Mouse (Mus musculus): ENCODE results near the gene Runx3. TPM values are rescaled to one million over a fixed set of nuclear protein-coding genes. Genes with fewer than 3 reads are reported as not detected.
"Not testable (repeated sequence)": the region's sequence is repeated elsewhere in the genome, so short reads cannot be mapped to it uniquely, and the experiment has no call there.

Runx3 gene
- total RNA-seq, 2 experiments from 2014 or later, result not detected

- DNase-seq (ENCODE audit: low spot score in 2 of 2), result no peak
These were observed 47.5 kb downstream of the Runx3 start for GRCm38 (mm10) chr4:135167816-135168527.

- DNase-seq (ENCODE audit: low spot score in 2 of 2), result no peak
These were observed 48.6 kb downstream of the Runx3 start for GRCm38 (mm10) chr4:135169096-135169495.

GRCm38 (mm10) chr4:135169501-135169900 is 49.0 kb downstream of the Runx3 start:
- no peak for DNase-seq (ENCODE audit: low spot score in 2 of 2)

GRCm38 (mm10) chr4:135171304-135171875 is 50.9 kb downstream of the Runx3 start:
- no peak for DNase-seq (ENCODE audit: low spot score in 2 of 2)

- DNase-seq (ENCODE audit: low spot score in 2 of 2), result no peak
These were observed 55.1 kb downstream of the Runx3 start for GRCm38 (mm10) chr4:135175406-135176120.

- DNase-seq (ENCODE audit: low spot score in 2 of 2), result no peak
These were observed 57.1 kb downstream of the Runx3 start for GRCm38 (mm10) chr4:135177568-135177967.

GRCm38 (mm10) chr4:135179077-135179481 is 58.6 kb downstream of the Runx3 start:
- no peak for DNase-seq (ENCODE audit: low spot score in 2 of 2)

- no peak for DNase-seq (ENCODE audit: low spot score in 2 of 2)
These were observed 61.4 kb downstream of the Runx3 start for GRCm38 (mm10) chr4:135181819-135182218.

GRCm38 (mm10) chr4:135184277-135184676 is 63.8 kb downstream of the Runx3 start:
- DNase-seq (ENCODE audit: low spot score in 2 of 2), result not testable (repeated sequence)

GRCm38 (mm10) chr4:135189452-135190008 is 69.1 kb downstream of the Runx3 start:
- no peak for DNase-seq (ENCODE audit: low spot score in 2 of 2)

GRCm38 (mm10) chr4:135190364-135190763 is 69.9 kb downstream of the Runx3 start:
- DNase-seq (ENCODE audit: low spot score in 2 of 2), result no peak

GRCm38 (mm10) chr4:135191185-135191584 is 70.7 kb downstream of the Runx3 start:
- no peak for DNase-seq (ENCODE audit: low spot score in 2 of 2)

GRCm38 (mm10) chr4:135191604-135192003 is 71.2 kb downstream of the Runx3 start:
- DNase-seq (ENCODE audit: low spot score in 2 of 2), result no peak

- no peak for DNase-seq (ENCODE audit: low spot score in 2 of 2)
These were observed 72.4 kb downstream of the Runx3 start for GRCm38 (mm10) chr4:135192841-135193240.

- no peak for DNase-seq (ENCODE audit: low spot score in 2 of 2)
These were observed 77.4 kb downstream of the Runx3 start for GRCm38 (mm10) chr4:135197857-135198256.

GRCm38 (mm10) chr4:135201771-135202170 is 81.3 kb downstream of the Runx3 start:
- no peak for DNase-seq (ENCODE audit: low spot score in 2 of 2)

GRCm38 (mm10) chr4:135203279-135203678 is 82.8 kb downstream of the Runx3 start:
- no peak for DNase-seq (ENCODE audit: low spot score in 2 of 2)

- no peak for DNase-seq (ENCODE audit: low spot score in 2 of 2)
These were observed 83.5 kb downstream of the Runx3 start for GRCm38 (mm10) chr4:135203806-135204560.

- no peak for DNase-seq (ENCODE audit: low spot score in 2 of 2)
These were observed 84.2 kb downstream of the Runx3 start for GRCm38 (mm10) chr4:135204666-135205065.

GRCm38 (mm10) chr4:135205254-135205653 is 84.8 kb downstream of the Runx3 start:
- no peak for DNase-seq (ENCODE audit: low spot score in 2 of 2)

Measured in layer of hippocampus, postnatal 14 days (tissue).